Mouse (Mus musculus) cerebellum, adult 9-10 months (tissue): ENCODE results near the gene Kank2.

Experiments
- DNase-seq: peaks from one replicate; pipeline ENCODE4 v3.0.0; 2022

The Kank2 gene

GRCm38 (mm10) chr9:21798345-21799009 lies at the start of gene Kank2:
Gene Kank2, minus strand, starts transcription at chr9:21798744.
- DNase-seq: peak; percentile 73

- DNase-seq: no peak
Measured at GRCm38 (mm10) chr9:21847926-21848325, 49.4 kb upstream of the Kank2 start.

GRCm38 (mm10) chr9:21847425-21847824 lies 48.9 kb upstream of the Kank2 start:
- DNase-seq: no peak

GRCm38 (mm10) chr9:21846755-21847341 lies 48.3 kb upstream of the Kank2 start:
- no peak for DNase-seq

- no peak for DNase-seq
Measured at GRCm38 (mm10) chr9:21845381-21846080, 47.0 kb upstream of the Kank2 start.

- no peak for DNase-seq
Measured at GRCm38 (mm10) chr9:21843086-21843485, 44.5 kb upstream of the Kank2 start.

- no peak for DNase-seq
Measured at GRCm38 (mm10) chr9:21842391-21842790, 43.8 kb upstream of the Kank2 start.

GRCm38 (mm10) chr9:21841340-21841739 lies 42.8 kb upstream of the Kank2 start:
- DNase-seq: no peak

GRCm38 (mm10) chr9:21840115-21840787 lies 41.7 kb upstream of the Kank2 start:
- peak; percentile 56 for DNase-seq

GRCm38 (mm10) chr9:21837690-21838089 lies 39.1 kb upstream of the Kank2 start:
- DNase-seq: no peak

- DNase-seq: no peak
Measured at GRCm38 (mm10) chr9:21835258-21835912, 36.8 kb upstream of the Kank2 start, which contains the start of gene Angptl8. Gene Angptl8, plus strand, starts transcription at chr9:21835510.

GRCm38 (mm10) chr9:21831558-21832240 lies 33.2 kb upstream of the Kank2 start:
- DNase-seq: no peak

- DNase-seq: no peak
Measured at GRCm38 (mm10) chr9:21830936-21831335, 32.4 kb upstream of the Kank2 start.

- no peak for DNase-seq
Measured at GRCm38 (mm10) chr9:21830461-21830850, 31.9 kb upstream of the Kank2 start.

GRCm38 (mm10) chr9:21829834-21830460 lies 31.4 kb upstream of the Kank2 start:
- no peak for DNase-seq

- DNase-seq: no peak
Measured at GRCm38 (mm10) chr9:21824366-21824765, 25.8 kb upstream of the Kank2 start.

- DNase-seq: no peak
Measured at GRCm38 (mm10) chr9:21823957-21824356, 25.4 kb upstream of the Kank2 start.

- DNase-seq: no peak
Measured at GRCm38 (mm10) chr9:21822686-21823085, 24.1 kb upstream of the Kank2 start.

- DNase-seq: peak; percentile 27
Measured at GRCm38 (mm10) chr9:21820183-21820582, 21.6 kb upstream of the Kank2 start.

GRCm38 (mm10) chr9:21819181-21819729 lies 20.7 kb upstream of the Kank2 start:
- DNase-seq: peak; percentile 74

GRCm38 (mm10) chr9:21818561-21818960 lies 20.0 kb upstream of the Kank2 start:
- peak; percentile 30 for DNase-seq
